Mouse (Mus musculus) adrenal gland, postnatal 14 days (tissue): ENCODE measurements at regions not wholly inside any gene's neighbourhood (a gene's known extent, or its start where the extent isn't known, plus 50 kb on each side); places are given as distances from the start of the nearest gene placed in this dataset.
A peak's percentile ranks its signal among the peaks of the same experiment; 100 is the strongest.

Source experiments
- DNase-seq: peaks from one replicate; pipeline ENCODE4 v3.0.0; 2021; ENCODE audit warnings: mixed read lengths

DNA sequence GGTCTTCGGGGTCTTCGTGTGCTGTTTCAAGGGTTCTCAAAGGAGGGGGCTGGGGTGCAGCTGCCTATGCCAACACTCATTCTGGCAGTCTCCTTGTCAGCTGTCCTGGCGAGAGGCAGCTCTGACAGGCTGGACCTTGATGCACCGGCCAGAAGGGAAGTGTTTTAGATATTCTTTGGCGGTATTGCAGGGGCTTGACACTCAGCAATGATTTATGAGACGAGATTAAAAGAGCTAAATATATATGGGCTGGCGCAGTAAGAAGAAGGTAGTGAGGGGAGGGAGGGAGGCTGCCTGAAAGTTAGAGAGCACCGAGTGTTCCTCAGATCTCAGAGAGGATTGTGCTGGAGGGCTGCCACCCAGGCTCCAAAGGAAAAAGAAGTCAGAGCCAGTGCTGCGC lies 50.2 kb upstream of the Pdzd8 start:
- DNase-seq: peak; percentile 21

GRCm38 (mm10) chr19:59396506-59396905 lies 50.9 kb upstream of the Pdzd8 start:
- DNase-seq: no peak

- no peak for DNase-seq
These were observed 54.4 kb upstream of the Pdzd8 start for GRCm38 (mm10) chr19:59399849-59400585.

DNA sequence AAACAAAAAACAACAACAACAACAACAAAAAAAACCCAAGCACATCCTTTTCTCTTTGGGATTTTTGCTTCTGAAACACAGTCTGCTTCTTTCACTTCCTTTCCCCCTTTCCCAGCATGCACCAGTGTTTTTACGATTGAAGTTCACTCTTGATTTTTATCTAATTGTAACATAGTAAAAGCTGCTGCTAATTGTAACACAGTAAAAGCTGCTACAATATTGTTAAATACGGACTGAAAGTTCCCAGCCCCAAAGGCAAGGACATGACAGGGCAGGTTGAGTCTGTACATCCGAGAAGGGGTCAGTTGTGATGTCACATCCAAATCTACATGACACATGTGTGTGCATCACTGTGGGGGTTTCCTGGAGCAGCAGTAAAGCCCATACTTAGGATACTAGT lies 55.7 kb upstream of the Pdzd8 start:
- no peak for DNase-seq

GRCm38 (mm10) chr19:59402097-59402496 lies 56.1 kb upstream of the Emx2 start:
- no peak for DNase-seq

DNA sequence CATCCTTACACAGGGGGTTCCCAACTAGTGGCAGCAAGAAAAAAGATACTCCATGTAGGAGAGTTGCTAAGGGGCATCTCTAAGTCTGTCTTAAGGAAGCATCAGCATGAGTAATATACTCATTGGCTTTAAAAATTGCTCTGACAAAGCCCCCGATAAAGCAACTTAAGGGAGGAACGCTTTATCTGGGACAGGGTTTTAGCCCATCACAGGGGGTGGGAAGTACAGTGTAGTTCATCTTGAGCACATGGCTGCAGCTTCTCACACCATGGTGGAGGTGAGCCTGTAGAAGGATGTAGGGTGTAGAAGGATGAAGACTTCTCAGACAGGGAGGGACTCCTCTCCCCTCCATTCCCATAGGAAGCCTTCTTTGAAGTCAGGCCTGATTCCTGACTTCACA lies 54.1 kb upstream of the Emx2 start:
- DNase-seq: no peak

DNA sequence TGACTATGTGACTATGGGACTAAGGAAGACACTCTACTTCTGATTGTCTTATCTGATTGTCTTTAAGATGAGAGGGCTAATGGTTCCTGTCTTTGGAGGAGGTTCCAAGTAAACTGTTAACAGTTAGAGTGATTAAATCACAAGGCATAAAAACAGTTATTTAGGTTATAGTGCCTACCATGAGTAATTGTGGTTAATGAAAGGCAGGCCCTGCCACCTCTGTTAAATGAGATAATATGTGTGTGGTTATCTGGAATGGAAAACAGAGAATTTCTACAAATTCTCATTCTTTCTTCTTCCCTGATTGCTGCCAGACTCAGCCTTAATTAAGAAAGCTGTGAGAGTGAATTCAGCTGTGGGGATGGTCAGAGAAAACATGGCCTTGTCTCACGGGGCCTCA lies 53.4 kb upstream of the Emx2 start:
- DNase-seq: no peak

GRCm38 (mm10) chr19:59405616-59406015 lies 52.6 kb upstream of the Emx2 start:
- no peak for DNase-seq

- no peak for DNase-seq
These were observed 50.1 kb upstream of the Emx2 start for GRCm38 (mm10) chr19:59408094-59408493.
